Mouse (Mus musculus): ENCODE data around the gene Slc37a4. TPM values are rescaled to one million over a fixed set of nuclear protein-coding genes. Genes with fewer than 3 reads are reported as not detected.
A peak's percentile ranks its signal among the peaks of the same experiment; 100 is the strongest.
"Not testable (repeated sequence)": the region's sequence is repeated elsewhere in the genome, so short reads cannot be mapped to it uniquely, and the experiment has no call there.

Slc37a4 gene
- 10 to 100 TPM; 21.9 to 26.1 TPM for total RNA-seq (2021)

- DNase-seq, result peak; percentile 94
These were observed at the start of gene Slc37a4 for GRCm38 (mm10) chr9:44396684-44397411. Gene Slc37a4 (plus strand): TSS chr9:44396852.

GRCm38 (mm10) chr9:44347166-44347565 is 49.5 kb upstream of the Slc37a4 start:
- no peak for DNase-seq

GRCm38 (mm10) chr9:44347621-44348020 is 49.0 kb upstream of the Slc37a4 start:
- no peak for DNase-seq

GRCm38 (mm10) chr9:44348546-44348945 is 48.1 kb upstream of the Slc37a4 start:
- DNase-seq, result no peak

- no peak for DNase-seq
These were observed 45.3 kb upstream of the Slc37a4 start for GRCm38 (mm10) chr9:44351396-44351795.

GRCm38 (mm10) chr9:44352337-44352736 is 44.3 kb upstream of the Slc37a4 start:
- no peak for DNase-seq

- no peak for DNase-seq
These were observed 43.5 kb upstream of the Slc37a4 start for GRCm38 (mm10) chr9:44353142-44353541.

- DNase-seq, result no peak
These were observed 39.4 kb upstream of the Slc37a4 start for GRCm38 (mm10) chr9:44357207-44357606.

GRCm38 (mm10) chr9:44361190-44361917 is 35.3 kb upstream of the Slc37a4 start, which contains the start of gene Vps11:
Gene Vps11 (minus strand): TSS chr9:44361670.
- peak; percentile 97 for DNase-seq

- DNase-seq, result not testable (repeated sequence)
These were observed 34.7 kb upstream of the Slc37a4 start for GRCm38 (mm10) chr9:44361931-44362330.

- peak; percentile 33 for DNase-seq
These were observed 32.2 kb upstream of the Slc37a4 start for GRCm38 (mm10) chr9:44364480-44364879.

- DNase-seq, result no peak
These were observed 23.3 kb upstream of the Slc37a4 start for GRCm38 (mm10) chr9:44373386-44373785.

GRCm38 (mm10) chr9:44376141-44376540 is 20.5 kb upstream of the Slc37a4 start:
- no peak for DNase-seq

- DNase-seq, result not testable (repeated sequence)
These were observed 19.3 kb upstream of the Slc37a4 start for GRCm38 (mm10) chr9:44377335-44377734.

- DNase-seq, result no peak
These were observed 18.4 kb upstream of the Slc37a4 start for GRCm38 (mm10) chr9:44378153-44378730.

GRCm38 (mm10) chr9:44379054-44379834 is 17.4 kb upstream of the Slc37a4 start, which contains the start of gene Hyou1:
Gene Hyou1 (plus strand): TSS chr9:44379490.
- DNase-seq, result peak; percentile 100

- DNase-seq, result no peak
These were observed 16.8 kb upstream of the Slc37a4 start for GRCm38 (mm10) chr9:44379862-44380261.

GRCm38 (mm10) chr9:44384596-44384995 is 12.1 kb upstream of the Slc37a4 start:
- no peak for DNase-seq

GRCm38 (mm10) chr9:44387221-44387620 is 9.4 kb upstream of the Slc37a4 start:
- DNase-seq, result no peak

- peak; percentile 57 for DNase-seq
These were observed 7.4 kb upstream of the Slc37a4 start for GRCm38 (mm10) chr9:44389273-44389672.

- peak; percentile 87 for DNase-seq
These were observed 5.2 kb upstream of the Slc37a4 start for GRCm38 (mm10) chr9:44391466-44391865.

- no peak for DNase-seq
These were observed 1.4 kb downstream of the Slc37a4 start for GRCm38 (mm10) chr9:44398087-44398486.

Data from heart, postnatal 4 days (tissue).